Mouse (Mus musculus) heart, postnatal 0 days (tissue): Measurements from ENCODE around the gene Taf1d. TPM values are rescaled to one million over a fixed set of nuclear protein-coding genes. Genes with fewer than 3 reads are reported as not detected.

Experiments
- ATAC-seq: fragments of 200-750 bp; cut with Nextera tagmentation; 2 replicates; pipeline ENCODE4 v1.8.0; 2017; ENCODE audit warnings: low read depth, moderate number of reproducible peaks, moderate library complexity; ENCODE audit not compliant: insufficient read depth
- DNase-seq: peaks from one replicate; pipeline ENCODE4 v3.0.0-alpha.2; 2016; ENCODE audit warnings: low spot score
- H3K27ac ChIP-seq: fragments of 300-500 bp; sonication (generic); 2 replicates; pipeline ENCODE4 v1.5.1; 2014; ENCODE audit warnings: low read depth, mild to moderate bottlenecking
- H3K27me3 ChIP-seq: fragments of 300-500 bp; sonication (generic); 2 replicates; pipeline ENCODE4 v1.6.1; 2014; ENCODE audit warnings: low read length, mixed read lengths; ENCODE audit not compliant: control insufficient read depth, insufficient read depth
- H3K36me3 ChIP-seq: fragments of 300-500 bp; sonication (generic); replicated peaks from 2 replicates; pipeline ENCODE4 v1.6.1; 2014; ENCODE audit warnings: low read length, mixed read lengths; ENCODE audit not compliant: control insufficient read depth, insufficient read depth
- H3K4me1 ChIP-seq: fragments of 300-500 bp; sonication (generic); 2 replicates; pipeline ENCODE4 v1.6.1; 2014; ENCODE audit warnings: antibody characterized with exemption; ENCODE audit not compliant: control insufficient read depth, insufficient read depth
- H3K4me2 ChIP-seq: fragments of 300-500 bp; sonication (generic); 2 replicates; pipeline ENCODE4 v1.6.1; 2014; ENCODE audit warnings: low read depth, mild to moderate bottlenecking, low read length, moderate library complexity
- H3K4me3 ChIP-seq: fragments of 300-500 bp; sonication (generic); 2 replicates; pipeline ENCODE4 v1.5.1; 2014; ENCODE audit warnings: low read depth, low read length
- H3K9ac ChIP-seq: fragments of 300-500 bp; sonication (generic); replicated peaks from 2 replicates; pipeline ENCODE4 v1.6.1; 2014; ENCODE audit warnings: low read depth, low read length, mixed read lengths
- H3K9me3 ChIP-seq: fragments of 300-500 bp; sonication (generic); replicated peaks from 2 replicates; pipeline ENCODE4 v1.6.1; 2016; ENCODE audit warnings: low read length; ENCODE audit not compliant: control insufficient read depth
- CTCF ChIP-seq: IDR thresholded peaks from 2 replicates; pipeline ENCODE4 v1.5.1; 2016; ENCODE audit warnings: antibody characterized with exemption, control low read depth, low read depth
- EP300 ChIP-seq: IDR thresholded peaks from 2 replicates; pipeline ENCODE4 v1.6.1; 2016; ENCODE audit warnings: antibody characterized with exemption, low read depth
- WGBS: fragments of 180-500 bp; shearing (Covaris S2); extraction: QIAGEN DNeasy Blood & Tissue Kit; methylation state at CpG from one replicate; pipeline ENCODE4 v1.1.7; 2014; 5-methylcytosine and 5-hydroxymethylcytosine counted together
- polyA plus RNA-seq: library from polyadenylated mRNA; unstranded; fragments of >200 nt; fragmentation: Nextera tagmentation; extraction: Ambion mirVana; gene quantifications from 2 replicates; pipeline ENCODE4 v1.2.1, GENCODE M21; 2015
- total RNA-seq: library from RNA; depleted of rRNA; stranded (reverse); fragments of >200 nt; gene quantifications from 2 replicates; pipeline ENCODE4 v1.2.3, GENCODE M21; 2014; ENCODE audit warnings: low replicate concordance

Taf1d gene
- total and polyA plus RNA-seq, 2 experiments from 2014 or later: 25.9 to 119 TPM

DNA sequence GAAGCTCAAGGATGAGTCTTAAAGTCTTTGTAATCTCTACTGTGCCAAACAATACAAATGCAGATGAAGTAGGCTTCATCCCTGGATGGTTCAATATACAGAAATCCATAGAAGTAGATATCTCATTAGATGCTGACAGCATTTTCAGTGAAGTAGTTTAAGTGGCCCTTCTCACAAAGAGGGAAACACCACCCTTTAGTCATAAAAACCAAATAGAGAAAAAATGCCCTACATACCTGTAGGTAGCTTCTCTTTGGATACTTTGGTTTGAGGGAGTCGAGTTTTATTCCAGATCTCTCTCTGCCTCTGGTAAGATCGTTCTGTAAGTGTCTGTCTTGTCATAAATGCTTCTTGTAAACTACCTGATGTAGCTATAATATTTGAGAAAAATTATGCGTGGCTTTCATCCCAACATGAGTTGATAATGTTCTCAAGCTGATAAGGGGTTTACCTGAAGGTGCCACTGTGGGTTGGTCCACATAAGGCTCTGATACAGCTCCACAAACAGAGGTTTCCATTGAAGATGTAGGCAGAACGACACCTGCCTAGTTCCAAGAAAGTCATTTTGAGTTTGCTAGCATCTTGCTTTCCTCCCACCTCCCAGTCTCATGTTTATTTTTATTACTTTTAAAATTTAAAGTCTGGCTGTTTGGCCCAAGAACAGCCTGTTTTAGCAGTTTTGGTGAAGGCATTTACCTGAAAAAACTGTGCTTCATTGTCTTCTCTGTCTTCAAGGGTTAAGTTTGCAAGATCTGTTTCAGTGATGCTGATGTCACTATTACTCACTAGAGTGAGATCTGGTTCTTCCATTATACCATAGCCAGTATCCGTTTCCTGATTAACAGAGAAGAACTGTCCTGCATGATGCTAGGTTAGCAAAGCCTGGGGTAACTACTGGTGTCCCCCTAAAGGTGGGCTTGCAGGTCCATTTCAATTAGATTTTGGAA is 11.5 kb downstream of the Taf1d start:
- TF ChIP-seq EP300 (no peak), CTCF (no peak)
- WGBS: 58% methylated on average over 5 of the region's 5 CpGs
- DNase-seq: no peak

DNA sequence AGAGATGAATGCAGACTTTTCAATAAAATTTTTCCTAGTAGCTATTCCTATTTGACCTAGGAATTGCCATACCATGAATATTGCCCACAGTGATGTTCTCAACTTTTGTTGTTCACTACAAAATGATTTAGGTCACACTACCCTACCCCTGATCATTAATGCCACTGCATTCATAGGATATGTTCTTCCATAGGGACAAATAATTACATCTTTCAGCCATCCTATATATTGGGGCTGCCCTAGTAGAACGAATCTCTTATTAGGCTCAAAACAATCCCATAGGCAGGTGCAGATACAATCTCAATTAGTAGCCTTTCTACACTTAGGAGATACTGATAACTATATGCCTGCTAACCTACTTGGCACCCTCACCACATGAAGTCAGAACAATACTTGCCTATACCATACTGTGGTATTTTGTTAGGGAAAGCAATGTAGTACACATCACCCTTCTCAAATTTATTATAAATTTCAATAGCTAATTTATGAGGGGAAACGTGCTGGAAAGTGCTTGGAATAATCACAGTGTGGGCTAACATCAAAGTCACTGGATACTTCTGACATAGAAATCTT is 12.2 kb downstream of the Taf1d start:
- WGBS: 79% methylated on average over 2 of the region's 2 CpGs
- Histone ChIP-seq H3K4me3 (no peak overlapping the region), H3K9me3 (no peaks in the 10 kb centered on the region), H3K9ac (no peak overlapping the region), H3K4me2 (no peak overlapping the region), H3K27me3 (no peaks in the 10 kb centered on the region), H3K36me3 (peaks cover 57% of the 10 kb centered on the region), H3K27ac (no peak overlapping the region), H3K4me1 (no peaks in the 10 kb centered on the region)
- no peak for DNase-seq
- ATAC-seq: no peak
- TF ChIP-seq EP300: no peak
- TF ChIP-seq CTCF: no peak

More for the DNA sequence above, 11.5 kb downstream of the Taf1d start:
- H3K27me3 ChIP-seq: no peaks in the 10 kb centered on the region
- H3K4me1 ChIP-seq: no peaks in the 10 kb centered on the region
- no peak overlapping the region for H3K4me3 ChIP-seq
- H3K9me3 ChIP-seq: no peaks in the 10 kb centered on the region
- H3K9ac ChIP-seq: no peak overlapping the region
- no peak overlapping the region for H3K4me2 ChIP-seq
- ATAC-seq: no peak
- H3K27ac ChIP-seq: no peak overlapping the region
- peaks cover 54% of the 10 kb centered on the region for H3K36me3 ChIP-seq

DNA sequence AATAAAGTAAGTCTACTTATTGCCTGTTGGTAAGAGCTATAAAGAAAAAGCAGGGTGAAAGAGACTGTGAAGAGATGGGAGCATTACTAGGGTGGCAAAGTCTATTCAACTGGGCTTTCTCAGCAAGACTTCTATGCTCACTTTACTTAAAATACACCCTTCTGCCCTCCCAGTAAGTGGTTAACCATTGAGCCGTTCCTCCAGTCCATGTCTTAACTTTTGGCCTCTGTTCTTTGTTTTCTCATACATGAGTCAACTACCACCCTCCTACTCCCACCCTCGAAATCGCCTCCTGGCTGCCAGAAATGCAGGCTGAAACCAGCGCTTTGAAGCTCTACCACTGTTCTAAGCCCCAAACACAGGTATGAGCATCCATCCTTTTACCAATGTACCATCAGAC is 31.8 kb downstream of the Taf1d start:
- Histone ChIP-seq H3K9me3 (no peaks in the 10 kb centered on the region), H3K27me3 (no peaks in the 10 kb centered on the region), H3K9ac (no peak overlapping the region), H3K4me2 (no peak overlapping the region), H3K4me1 (no peaks in the 10 kb centered on the region), H3K4me3 (no peak overlapping the region), H3K36me3 (peaks cover 87% of the 10 kb centered on the region), H3K27ac (no peak overlapping the region)
- DNase-seq (no peak), ATAC-seq (no peak)
- WGBS: 84% methylated on average over 4 of the region's 4 CpGs
- no peak for TF ChIP-seq CTCF
- no peak for TF ChIP-seq EP300

DNA sequence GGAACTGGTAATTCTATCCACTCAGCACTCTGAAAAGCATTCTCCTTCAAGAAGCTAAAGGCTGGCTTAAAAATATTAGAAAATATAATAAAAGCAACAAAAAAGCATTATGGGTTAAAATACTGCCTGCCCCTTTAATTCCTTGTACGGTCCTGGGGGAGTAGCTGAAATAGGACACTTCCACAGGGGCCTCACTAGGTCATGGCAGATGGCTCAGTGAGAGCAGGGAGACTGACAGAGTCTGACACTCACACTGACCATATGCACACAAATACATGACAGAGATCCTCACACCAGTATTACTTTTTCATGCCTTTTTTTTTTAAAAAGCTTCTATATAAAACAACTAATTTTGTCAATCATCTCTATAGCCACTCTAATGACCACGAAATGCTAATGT is 43.9 kb downstream of the Taf1d start:
- ATAC-seq (no peak), DNase-seq (no peak)
- H3K27ac ChIP-seq: no peak overlapping the region
- WGBS: 70% methylated on average over 2 of the region's 2 CpGs
- H3K9ac ChIP-seq: no peak overlapping the region
- H3K36me3 ChIP-seq: peaks cover 56% of the 10 kb centered on the region
- TF ChIP-seq CTCF: no peak
- TF ChIP-seq EP300: no peak
- no peak overlapping the region for H3K4me2 ChIP-seq
- no peak overlapping the region for H3K4me3 ChIP-seq
- H3K9me3 ChIP-seq: no peaks in the 10 kb centered on the region
- H3K4me1 ChIP-seq: no peaks in the 10 kb centered on the region
- no peaks in the 10 kb centered on the region for H3K27me3 ChIP-seq

DNA sequence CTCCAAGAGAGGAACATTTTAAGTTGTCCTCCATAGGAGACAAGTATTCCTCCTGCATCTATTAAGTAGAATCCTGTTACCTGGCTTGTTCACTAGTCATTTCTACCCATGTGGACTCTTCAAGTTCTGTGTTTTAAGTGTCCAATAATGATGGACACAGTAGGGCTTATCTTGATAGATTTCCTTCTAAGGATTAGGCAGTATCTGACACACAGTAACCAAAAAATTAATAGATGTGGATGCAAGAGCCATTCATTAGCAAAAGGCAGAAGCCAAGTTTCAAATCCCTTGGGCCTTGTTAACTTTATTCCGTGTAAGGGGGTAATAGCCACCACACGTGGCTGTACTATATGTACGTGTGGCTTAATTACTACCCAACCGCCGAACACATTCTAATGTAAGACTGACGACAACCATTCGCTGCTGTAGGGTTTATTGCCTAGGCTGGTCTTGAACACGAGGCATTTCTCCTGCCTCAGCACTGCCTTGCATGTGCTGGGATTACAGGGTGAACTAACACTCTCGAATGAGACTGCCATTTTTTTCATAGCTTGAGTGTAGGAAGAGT is 51.0 kb downstream of the Taf1d start:
- TF ChIP-seq CTCF: no peak
- TF ChIP-seq EP300: no peak
- Histone ChIP-seq H3K4me3 (peak overlapping the region; percentile 81), H3K9ac (peak overlapping the region; percentile 75), H3K9me3 (no peaks in the 10 kb centered on the region), H3K4me2 (peak overlapping the region; percentile 86), H3K27ac (peak overlapping the region; percentile 75), H3K4me1 (peaks cover 6% of the 10 kb centered on the region; the same call in 1 of the 2 replicates), H3K27me3 (no peaks in the 10 kb centered on the region; the same call in 1 of the 2 replicates), H3K36me3 (0 out of 2 replicates have a peak, but pooled peaks cover 10% of the 10 kb centered on the region)
- DNase-seq (peak; percentile 11), ATAC-seq (no peak)
- WGBS: under 1% methylated on average over 9 of the region's 9 CpGs
